Mouse (Mus musculus) natural killer cell, adult 2 months (primary cell): Measurements from ENCODE around the gene Usp15.

Experiments
- DNase-seq, 2 experiments: peaks; one replicate each; pipeline ENCODE4 v3.0.0; 2022; ENCODE audit warnings: low spot score in 2 of 2

Gene Usp15

GRCm38 (mm10) chr10:123108121-123108520, 88.7 kb downstream of the Usp15 start:
- DNase-seq, result no peak

GRCm38 (mm10) chr10:123101303-123101702, 95.5 kb downstream of the Usp15 start:
- DNase-seq, result no peak

GRCm38 (mm10) chr10:123100584-123100983, 96.2 kb downstream of the Usp15 start:
- no peak for DNase-seq

GRCm38 (mm10) chr10:123094504-123094903, 102.3 kb downstream of the Usp15 start:
- no peak for DNase-seq

GRCm38 (mm10) chr10:123092577-123092976, 104.2 kb downstream of the Usp15 start:
- DNase-seq, result no peak

GRCm38 (mm10) chr10:123091737-123092136, 105.1 kb downstream of the Usp15 start:
- DNase-seq, result peak; percentile 21 to 37

- no peak for DNase-seq
These were observed 107.3 kb downstream of the Usp15 start for GRCm38 (mm10) chr10:123089425-123089930.

- DNase-seq, result no peak
These were observed 109.9 kb downstream of the Usp15 start for GRCm38 (mm10) chr10:123086847-123087246.

GRCm38 (mm10) chr10:123084900-123085641, 111.7 kb downstream of the Usp15 start:
- no peak for DNase-seq

GRCm38 (mm10) chr10:123084307-123084706, 112.5 kb downstream of the Usp15 start:
- no peak for DNase-seq

- DNase-seq, result peak; percentile 91 to 95
These were observed 120.4 kb downstream of the Usp15 start, which contains the start of gene Mon2 for GRCm38 (mm10) chr10:123076245-123077023. TSS of gene Mon2 (minus strand) at chr10:123076505.

- DNase-seq, result no peak
These were observed 121.0 kb downstream of the Usp15 start for GRCm38 (mm10) chr10:123075751-123076242.

GRCm38 (mm10) chr10:123071997-123072396, 124.8 kb downstream of the Usp15 start:
- DNase-seq, result no peak

GRCm38 (mm10) chr10:123063021-123063420, 133.8 kb downstream of the Usp15 start:
- DNase-seq, result no peak

GRCm38 (mm10) chr10:123060831-123061230, 136.0 kb downstream of the Usp15 start:
- DNase-seq, result no peak

GRCm38 (mm10) chr10:123057082-123057481, 139.7 kb downstream of the Usp15 start:
- DNase-seq, result no peak

- no peak for DNase-seq
These were observed 140.3 kb downstream of the Usp15 start for GRCm38 (mm10) chr10:123056463-123056862.

- no peak for DNase-seq
These were observed 141.4 kb downstream of the Usp15 start for GRCm38 (mm10) chr10:123055205-123056000.
